Mouse (Mus musculus) CH12.LX (cell line): ENCODE data around the gene Gnrhr.

ENCODE experiments used
- CTCF ChIP-seq, 2 experiments: IDR thresholded peaks in 1 of 2; conservative IDR thresholded peaks in 1 of 2; 2 replicates each; pipeline ENCODE4 v1.5.1; 2011 to 2012; ENCODE audit warnings: low read depth in 2 of 2, low read length in 2 of 2, improper control_type of control experiment in 1 of 2, inconsistent platforms in 1 of 2, mild to moderate bottlenecking in 1 of 2, moderate library complexity in 1 of 2
- POLR2A ChIP-seq: IDR thresholded peaks from 2 replicates; pipeline ENCODE4 v1.6.1; 2011; ENCODE audit warnings: low read depth, mild to moderate bottlenecking, improper control_type of control experiment, low read length

DNA sequence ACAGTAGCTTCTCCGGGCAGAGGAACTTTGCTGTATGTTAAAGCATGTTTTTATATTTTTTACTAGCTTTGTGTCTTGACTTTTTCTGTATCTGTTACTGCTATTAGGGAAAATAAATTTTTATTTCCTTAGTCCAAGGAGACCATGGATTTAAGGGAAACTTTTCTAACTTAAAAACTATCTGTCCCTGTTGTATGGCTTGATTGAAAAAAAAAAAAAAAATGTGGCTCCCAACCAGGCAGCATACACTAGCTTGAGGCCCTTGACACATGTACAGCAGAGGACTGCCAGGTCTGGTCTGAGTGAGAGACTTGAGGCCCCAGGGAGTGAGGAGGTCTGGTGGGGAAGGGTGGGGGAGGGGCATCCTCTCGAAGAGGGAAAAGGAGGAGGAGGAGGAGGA lies 23.9 kb downstream of the Gnrhr start:
- TF ChIP-seq CTCF (conservative IDR thresholded peaks at IDR 0.05 in 1 of 2, IDR thresholded peaks at IDR 0.05 in 1 of 2; ENCODE audit: low read depth in 2 of 2, low read length in 2 of 2) (no peak), POLR2A (no peak)
